In genomic region chr19:5685861-5686260, GRCm38 (mm10) we compare ENCODE assay signal across 20 mouse cellular contexts. TPM values are rescaled to one million over a fixed set of nuclear protein-coding genes. Genes with fewer than 3 reads are reported as not detected.
DNase-seq lines count a peak whose midpoint lies in the region; ATAC-seq and TF ChIP-seq lines count a peak whose summit lies in the region.
"Had no signal": no experiment of that assay in that cellular context is flagged by ENCODE, and none has a peak within 500 bp of the region (broad histone marks: within the 10 kb centered on the region; RNA-seq: fewer than 3 reads in every experiment).

No protein-coding gene starts in this region.

- H3K4me1 ChIP-seq in heart, embryonic 10.5 days = peaks cover 23% of the 10 kb centered on the region
- peaks cover 22% of the 10 kb centered on the region for H3K4me1 ChIP-seq in heart, embryonic 12.5 days (replicated peaks)
- H3K4me1 ChIP-seq in liver, embryonic 11.5 days (replicated peaks; ENCODE audit: control insufficient read depth, insufficient read depth, low read length) = peaks cover 25% of the 10 kb centered on the region
- H3K4me1 ChIP-seq in embryonic facial prominence, embryonic 10.5 days = peaks cover 25% of the 10 kb centered on the region
- peaks cover 12 to 15% of the 10 kb centered on the region in 2 experiments for H3K4me1 ChIP-seq in liver, embryonic 14.5 days (replicated peaks; ENCODE audit: control insufficient read depth in 2 of 2, insufficient read depth in 2 of 2, low read length in 1 of 2)

- H3K9ac ChIP-seq in heart, embryonic 12.5 days = no peak overlapping the region
- H3K9ac ChIP-seq in liver, embryonic 11.5 days (ENCODE audit: low read depth, low read length) = peak overlapping the region; percentile 50; the same call in 1 of the 2 replicates
- peak overlapping the region; percentile 60 for H3K9ac ChIP-seq in liver, embryonic 14.5 days (replicated peaks)
- H3K9ac ChIP-seq: forebrain, embryonic 15.5 days; heart, embryonic 13.5 days had no signal

- no peak for ATAC-seq in heart, embryonic 12.5 days (ENCODE audit: insufficient number of reproducible peaks, low FRiP score)
- no peak for ATAC-seq in liver, embryonic 11.5 days (replicated peaks; ENCODE audit: low FRiP score)
- no peak for ATAC-seq in liver, embryonic 14.5 days (ENCODE audit: insufficient read depth)
- ATAC-seq: forebrain, embryonic 15.5 days; hindbrain, postnatal 0 days had no signal

- H3K36me3 ChIP-seq in heart, embryonic 10.5 days = peaks cover 69% of the 10 kb centered on the region
- peaks cover 64% of the 10 kb centered on the region for H3K36me3 ChIP-seq in heart, embryonic 12.5 days
- H3K36me3 ChIP-seq in liver, embryonic 11.5 days (ENCODE audit: control insufficient read depth, insufficient read depth, low read length) = peaks cover 48% of the 10 kb centered on the region
- H3K36me3 ChIP-seq in embryonic facial prominence, embryonic 10.5 days (replicated peaks) = peaks cover 72% of the 10 kb centered on the region
- peaks cover 44% of the 10 kb centered on the region for H3K36me3 ChIP-seq in liver, embryonic 14.5 days (replicated peaks; ENCODE audit: control insufficient read depth, insufficient read depth, low read depth)

- no peak for TF ChIP-seq EP300 in liver, embryonic 14.5 days (IDR thresholded peaks at IDR 0.05; ENCODE audit: low read depth)

- H3K9me3 ChIP-seq in heart, embryonic 10.5 days = no peaks in the 10 kb centered on the region
- no peaks in the 10 kb centered on the region for H3K9me3 ChIP-seq in heart, embryonic 12.5 days (replicated peaks)
- no peaks in the 10 kb centered on the region for H3K9me3 ChIP-seq in liver, embryonic 11.5 days (ENCODE audit: control insufficient read depth, low read length)
- no peaks in the 10 kb centered on the region for H3K9me3 ChIP-seq in embryonic facial prominence, embryonic 10.5 days
- H3K9me3 ChIP-seq in liver, embryonic 14.5 days (ENCODE audit: control insufficient read depth, low read length) = no peaks in the 10 kb centered on the region
- H3K9me3 ChIP-seq: forebrain, embryonic 15.5 days; G1E; heart, embryonic 13.5 days had no signal

- 92% methylated on average over 11 of the region's 11 CpGs for WGBS in heart, embryonic 10.5 days
- WGBS in heart, embryonic 12.5 days = 91% methylated on average over 11 of the region's 11 CpGs
- WGBS in liver, embryonic 11.5 days = 94% methylated on average over 11 of the region's 11 CpGs
- WGBS in embryonic facial prominence, embryonic 10.5 days = 93% methylated on average over 11 of the region's 11 CpGs
- 83% methylated on average over 11 of the region's 11 CpGs for WGBS in liver, embryonic 14.5 days (ENCODE audit: insufficient replicate concordance)

- H3K27ac ChIP-seq in heart, embryonic 10.5 days = peak overlapping the region; percentile 59; the same call in 1 of the 2 replicates
- no peak overlapping the region for H3K27ac ChIP-seq in heart, embryonic 12.5 days (ENCODE audit: poor library complexity, severe bottlenecking)
- H3K27ac ChIP-seq in liver, embryonic 11.5 days (ENCODE audit: low read depth, low read length) = peak overlapping the region; percentile 87
- no peak overlapping the region for H3K27ac ChIP-seq in embryonic facial prominence, embryonic 10.5 days (replicated peaks)
- peak overlapping the region; percentile 58 for H3K27ac ChIP-seq in liver, embryonic 14.5 days
- H3K27ac ChIP-seq: forebrain, embryonic 15.5 days; heart, embryonic 13.5 days; hindbrain, postnatal 0 days had no signal

- TF ChIP-seq CTCF in liver, embryonic 14.5 days (IDR thresholded peaks at IDR 0.05; ENCODE audit: low read depth) = no peak

- no peak overlapping the region for H3K4me3 ChIP-seq in heart, embryonic 10.5 days
- H3K4me3 ChIP-seq in heart, embryonic 12.5 days = no peak overlapping the region
- H3K4me3 ChIP-seq in liver, embryonic 11.5 days (ENCODE audit: low read depth, low read length) = peak overlapping the region; percentile 30; the same call in 1 of the 2 replicates
- peak overlapping the region; percentile 19; the same call in 1 of the 2 replicates for H3K4me3 ChIP-seq in embryonic facial prominence, embryonic 10.5 days
- H3K4me3 ChIP-seq in liver, embryonic 14.5 days (ENCODE audit: insufficient read depth in 1 of 2, low read depth in 2 of 2, low read length in 2 of 2) = peak overlapping the region in 1 of 2 experiments; percentile 30; a peak in 1 of 4 replicates
- H3K4me3 ChIP-seq: forebrain, embryonic 15.5 days; heart, embryonic 13.5 days had no signal

- no peak overlapping the region for H3K4me2 ChIP-seq in heart, embryonic 12.5 days
- H3K4me2 ChIP-seq in liver, embryonic 11.5 days = peak overlapping the region; percentile 99
- peak overlapping the region; percentile 100 for H3K4me2 ChIP-seq in liver, embryonic 14.5 days (ENCODE audit: low read depth)
- H3K4me2 ChIP-seq: forebrain, embryonic 15.5 days; heart, embryonic 13.5 days had no signal

- no peaks in the 10 kb centered on the region for H3K27me3 ChIP-seq in heart, embryonic 10.5 days (ENCODE audit: insufficient read depth, poor library complexity, severe bottlenecking)
- H3K27me3 ChIP-seq in heart, embryonic 12.5 days (replicated peaks) = no peaks in the 10 kb centered on the region
- H3K27me3 ChIP-seq in liver, embryonic 11.5 days (replicated peaks; ENCODE audit: control insufficient read depth, insufficient read depth, low read length) = no peaks in the 10 kb centered on the region
- no peaks in the 10 kb centered on the region for H3K27me3 ChIP-seq in embryonic facial prominence, embryonic 10.5 days (replicated peaks; ENCODE audit: low read depth, poor library complexity, severe bottlenecking)
- H3K27me3 ChIP-seq in liver, embryonic 14.5 days (ENCODE audit: control insufficient read depth, insufficient read depth, low read length) = no peaks in the 10 kb centered on the region
- H3K27me3 ChIP-seq: forebrain, embryonic 15.5 days; heart, embryonic 13.5 days had no signal

- no peak for DNase-seq in heart, embryonic 10.5 days (ENCODE audit: low spot score)
- DNase-seq in liver, embryonic 11.5 days (ENCODE audit: low spot score) = no peak
- no peak for DNase-seq in liver
- DNase-seq in embryonic facial prominence, embryonic 10.5 days (ENCODE audit: low spot score) = no peak
- DNase-seq in liver, embryonic 14.5 days (ENCODE audit: low read depth in 3 of 3, low spot score in 3 of 3) = no peak
- DNase-seq in right cerebral cortex, adult 18-20 months = no peak
- DNase-seq in layer of hippocampus, adult 18-20 months (ENCODE audit: low spot score in 2 of 2) = no peak
- DNase-seq: adrenal gland, postnatal 14 days; cerebellum, adult 9-10 months; cerebellum, postnatal 25 days; gastrocnemius, postnatal 36 days; heart, adult 18-20 months had no signal

RNA-seq across cellular contexts. Expression of gene Map3k11, which starts 2.7 kb away (rescaled TPM):
- polyA plus RNA-seq in heart, embryonic 10.5 days (2016; fragmentation: Nextera tagmentation; extraction: Ambion mirVana) = 33.6 and 36.0 TPM in 2 replicates
- polyA plus RNA-seq in heart, embryonic 12.5 days (2016; fragmentation: Nextera tagmentation; extraction: Ambion mirVana) = 30.6 and 32.8 TPM in 2 replicates
- polyA plus RNA-seq in liver, embryonic 11.5 days (2014; fragmentation: Nextera tagmentation; extraction: Ambion mirVana) = 27.4 and 28.1 TPM in 2 replicates
- 32.1 and 34.0 TPM in 2 replicates for polyA plus RNA-seq in embryonic facial prominence, embryonic 10.5 days (2016; fragmentation: Nextera tagmentation; extraction: Ambion mirVana)
- 13.7 and 14.5 TPM in 2 replicates for polyA plus RNA-seq in liver, embryonic 14.5 days (2012; rRNA removed)
- 9.1 and 10.8 TPM in 2 replicates for polyA plus RNA-seq in liver, embryonic 14.5 days (2014; fragmentation: Nextera tagmentation; extraction: Ambion mirVana)
- total RNA-seq in layer of hippocampus, adult 18-20 months (2021) = 10 to 100 TPM; 17.6 to 18.1 TPM

RNA-seq across cellular contexts. Expression of gene Pcnx3, which starts 2.8 kb away (rescaled TPM):
- polyA plus RNA-seq in heart, embryonic 10.5 days (2016; fragmentation: Nextera tagmentation; extraction: Ambion mirVana) = 20.1 and 26.3 TPM in 2 replicates
- polyA plus RNA-seq in heart, embryonic 12.5 days (2016; fragmentation: Nextera tagmentation; extraction: Ambion mirVana) = 22.0 and 22.3 TPM in 2 replicates
- 22.5 and 25.0 TPM in 2 replicates for polyA plus RNA-seq in liver, embryonic 11.5 days (2014; fragmentation: Nextera tagmentation; extraction: Ambion mirVana)
- polyA plus RNA-seq in embryonic facial prominence, embryonic 10.5 days (2016; fragmentation: Nextera tagmentation; extraction: Ambion mirVana) = 30.3 and 30.6 TPM in 2 replicates
- 19.8 and 25.9 TPM in 2 replicates for polyA plus RNA-seq in liver, embryonic 14.5 days (2012; rRNA removed)
- 9.1 and 9.8 TPM in 2 replicates for polyA plus RNA-seq in liver, embryonic 14.5 days (2014; fragmentation: Nextera tagmentation; extraction: Ambion mirVana)
- 10 to 100 TPM; 58.3 to 68.6 TPM for total RNA-seq in layer of hippocampus, adult 18-20 months (2021)

RNA-seq across cellular contexts. Expression of gene Kcnk7, which starts 18.3 kb away (rescaled TPM):
- 0.15 TPM in 1 of 2 replicates, not detected in the other for polyA plus RNA-seq in heart, embryonic 10.5 days (2016; fragmentation: Nextera tagmentation; extraction: Ambion mirVana)
- polyA plus RNA-seq in heart, embryonic 12.5 days (2016; fragmentation: Nextera tagmentation; extraction: Ambion mirVana) = 0.17 TPM in 1 of 2 replicates, not detected in the other
- 0.14 TPM in 1 of 2 replicates, not detected in the other for polyA plus RNA-seq in liver, embryonic 11.5 days (2014; fragmentation: Nextera tagmentation; extraction: Ambion mirVana)
- 0.19 and 0.23 TPM in 2 replicates for polyA plus RNA-seq in embryonic facial prominence, embryonic 10.5 days (2016; fragmentation: Nextera tagmentation; extraction: Ambion mirVana)
- polyA plus RNA-seq in liver, embryonic 14.5 days (2012; rRNA removed) = 0.04 TPM in 1 of 2 replicates, not detected in the other
- polyA plus RNA-seq in liver, embryonic 14.5 days (2014; fragmentation: Nextera tagmentation; extraction: Ambion mirVana) = 0.17 and 0.27 TPM in 2 replicates
- total RNA-seq in layer of hippocampus, adult 18-20 months (2021) = not detected
- total RNA-seq: adrenal gland, postnatal 14 days; G1E; gastrocnemius, adult 8-10 months; gastrocnemius, postnatal 36 days; heart, adult 18-20 months; hematopoietic stem cell, adult 5-6 weeks; hindbrain, postnatal 0 days had no signal
- polyA plus RNA-seq: forebrain, embryonic 11.5 days; heart, embryonic 13.5 days had no signal

RNA-seq across cellular contexts. Expression of gene Sipa1, which starts 22.4 kb away (rescaled TPM):
- 24.7 and 28.9 TPM in 2 replicates for polyA plus RNA-seq in heart, embryonic 10.5 days (2016; fragmentation: Nextera tagmentation; extraction: Ambion mirVana)
- polyA plus RNA-seq in heart, embryonic 12.5 days (2016; fragmentation: Nextera tagmentation; extraction: Ambion mirVana) = 25.5 and 28.1 TPM in 2 replicates
- 32.3 and 34.8 TPM in 2 replicates for polyA plus RNA-seq in liver, embryonic 11.5 days (2014; fragmentation: Nextera tagmentation; extraction: Ambion mirVana)
- 28.7 and 31.2 TPM in 2 replicates for polyA plus RNA-seq in embryonic facial prominence, embryonic 10.5 days (2016; fragmentation: Nextera tagmentation; extraction: Ambion mirVana)
- polyA plus RNA-seq in liver, embryonic 14.5 days (2012; rRNA removed) = 27.5 and 33.2 TPM in 2 replicates
- 14.3 and 18.9 TPM in 2 replicates for polyA plus RNA-seq in liver, embryonic 14.5 days (2014; fragmentation: Nextera tagmentation; extraction: Ambion mirVana)
- 10 to 100 TPM; 16.5 to 17.3 TPM for total RNA-seq in layer of hippocampus, adult 18-20 months (2021)

RNA-seq across cellular contexts. Expression of gene Ehbp1l1, which starts 40.3 kb away (rescaled TPM):
- 69.0 and 130 TPM in 2 replicates for polyA plus RNA-seq in heart, embryonic 10.5 days (2016; fragmentation: Nextera tagmentation; extraction: Ambion mirVana)
- 121 and 123 TPM in 2 replicates for polyA plus RNA-seq in heart, embryonic 12.5 days (2016; fragmentation: Nextera tagmentation; extraction: Ambion mirVana)
- 64.9 and 67.1 TPM in 2 replicates for polyA plus RNA-seq in liver, embryonic 11.5 days (2014; fragmentation: Nextera tagmentation; extraction: Ambion mirVana)
- polyA plus RNA-seq in embryonic facial prominence, embryonic 10.5 days (2016; fragmentation: Nextera tagmentation; extraction: Ambion mirVana) = 7.9 and 8.0 TPM in 2 replicates
- polyA plus RNA-seq in liver, embryonic 14.5 days (2012; rRNA removed) = 70.8 and 95.5 TPM in 2 replicates
- 66.0 and 76.7 TPM in 2 replicates for polyA plus RNA-seq in liver, embryonic 14.5 days (2014; fragmentation: Nextera tagmentation; extraction: Ambion mirVana)
- total RNA-seq in layer of hippocampus, adult 18-20 months (2021) = 10 to 100 TPM; 13.9 to 17.2 TPM

Comparison
In these comparisons a context has a peak if more than half of its experiments do, and no peak if none do; other contexts are left out.
1. H3K27ac ChIP-seq: peak in heart, embryonic 10.5 days (single experiment), liver, embryonic 11.5 days (single experiment) and liver, embryonic 14.5 days (single experiment); none in heart, embryonic 12.5 days (single experiment) and embryonic facial prominence, embryonic 10.5 days (single experiment).
2. H3K4me3 ChIP-seq: peak in liver, embryonic 11.5 days (single experiment) and embryonic facial prominence, embryonic 10.5 days (single experiment); none in heart, embryonic 10.5 days (single experiment) and heart, embryonic 12.5 days (single experiment).